Mouse (Mus musculus) spleen, adult 2 months (tissue): ENCODE measurements around the gene Ptgir.

Experiments used
- CTCF ChIP-seq: fragments of 200-500 bp; IDR thresholded peaks from 2 replicates; pipeline ENCODE4 v1.5.1; 2011; ENCODE audit warnings: mild to moderate bottlenecking, inconsistent platforms; ENCODE audit not compliant: insufficient read depth, insufficient read length, insufficient replicate concordance; ENCODE audit errors: extremely low read depth
- POLR2A ChIP-seq: fragments of 200-500 bp; IDR thresholded peaks from 2 replicates; pipeline ENCODE4 v1.6.1; 2011; ENCODE audit warnings: low read depth, low read length, inconsistent platforms

- no peak for TF ChIP-seq CTCF
- TF ChIP-seq POLR2A: no peak
These were observed 2.1 kb upstream of the Ptgir start for GRCm38 (mm10) chr7:16904120-16904675.
